Comparison of ENCODE assay signal across 8 mouse cellular contexts in the genomic region with DNA sequence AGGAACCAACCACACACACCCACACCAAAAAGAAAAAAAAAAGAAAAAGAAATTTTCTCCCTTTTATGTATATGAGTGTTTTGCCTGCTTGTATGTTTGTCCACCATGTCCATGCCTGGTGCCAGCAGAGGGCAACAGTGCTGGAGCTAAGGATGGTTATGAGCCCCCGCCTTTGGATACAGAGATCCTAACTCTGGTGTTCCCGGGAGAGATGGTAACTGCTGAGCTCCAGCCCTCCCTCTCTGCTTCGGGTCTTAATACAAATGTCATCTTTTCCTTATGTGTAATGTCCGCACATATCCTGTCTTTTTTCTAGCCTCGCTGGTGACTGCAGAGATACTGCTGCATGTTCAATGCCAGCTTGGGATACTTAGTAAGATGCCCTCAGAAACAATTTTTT. TPM values are rescaled to one million over a fixed set of nuclear protein-coding genes. Genes with fewer than 3 reads are reported as not detected.
A peak's percentile ranks its signal among the peaks of the same experiment; 100 is the strongest.
DNase-seq lines count a peak whose midpoint lies in the region; ATAC-seq lines count a peak whose summit lies in the region.

No protein-coding gene starts in this region.

- no peak for ATAC-seq in cerebellum, adult (ENCODE audit: insufficient number of reproducible peaks, low FRiP score, low TSS enrichment)
- no peak for ATAC-seq in limb, embryonic 12.5 days (ENCODE audit: insufficient number of reproducible peaks, insufficient read depth, low FRiP score, low TSS enrichment, low read depth)
- no peak for ATAC-seq in megakaryocyte-erythroid progenitor cell, adult 5-6 weeks (replicated peaks; ENCODE audit: low FRiP score, low TSS enrichment, poor library complexity, severe bottlenecking)

- DNase-seq in cerebellum, adult 11 months = peak; percentile 60
- DNase-seq in right cerebral cortex, adult 18-20 months = peak; percentile 47
- DNase-seq in right cerebral cortex, postnatal 4 days = no peak
- no peak for DNase-seq in adrenal gland, postnatal 14 days
- DNase-seq in lung, postnatal 10 days = no peak

- H3K9ac ChIP-seq in limb, embryonic 12.5 days (replicated peaks) = no peak overlapping the region

- peaks cover 15% of the 10 kb centered on the region; the same call in 1 of the 2 replicates for H3K4me1 ChIP-seq in limb, embryonic 12.5 days (replicated peaks)

- 13% methylated on average over 5 of the region's 5 CpGs for WGBS in limb, embryonic 12.5 days

- peaks cover 4% of the 10 kb centered on the region; the same call in 1 of the 2 replicates for H3K36me3 ChIP-seq in limb, embryonic 12.5 days

- H3K27me3 ChIP-seq in limb, embryonic 12.5 days = peaks cover 44% of the 10 kb centered on the region

- H3K9me3 ChIP-seq in limb, embryonic 12.5 days = no peaks in the 10 kb centered on the region

- peak overlapping the region; percentile 84 for H3K4me2 ChIP-seq in limb, embryonic 12.5 days

- peak overlapping the region; percentile 56 for H3K4me3 ChIP-seq in limb, embryonic 12.5 days (replicated peaks)

- H3K27ac ChIP-seq in limb, embryonic 12.5 days = peak overlapping the region; percentile 84

RNA-seq across cellular contexts. Expression of a gene that starts 1.1 kb away (rescaled TPM):
- polyA plus RNA-seq in limb, embryonic 12.5 days (2016; fragmentation: Nextera tagmentation; extraction: Ambion mirVana) = 6.4 and 6.5 TPM in 2 replicates
- 7.1 and 8.2 TPM in 2 replicates for total RNA-seq in adrenal gland, postnatal 14 days (2021)
- total RNA-seq in megakaryocyte-erythroid progenitor cell, adult 5-6 weeks (2014; fragmentation: Nextera tagmentation) = not detected in 2 replicates
- total RNA-seq in megakaryocyte-erythroid progenitor cell, adult 5-6 weeks (2017) = 0.23 and 2.0 TPM in 2 replicates

RNA-seq across cellular contexts. Expression of a gene that starts 2.8 kb away (rescaled TPM):
- not detected in 2 replicates for polyA plus RNA-seq in limb, embryonic 12.5 days (2016; fragmentation: Nextera tagmentation; extraction: Ambion mirVana)
- total RNA-seq in adrenal gland, postnatal 14 days (2021) = not detected in 2 replicates
- total RNA-seq in megakaryocyte-erythroid progenitor cell, adult 5-6 weeks (2014; fragmentation: Nextera tagmentation) = not detected in 2 replicates
- total RNA-seq in megakaryocyte-erythroid progenitor cell, adult 5-6 weeks (2017) = not detected in 2 replicates

RNA-seq across cellular contexts. Expression of a gene that starts 13.8 kb away (rescaled TPM):
- 44.4 and 47.5 TPM in 2 replicates for polyA plus RNA-seq in limb, embryonic 12.5 days (2016; fragmentation: Nextera tagmentation; extraction: Ambion mirVana)
- total RNA-seq in adrenal gland, postnatal 14 days (2021) = 35.9 and 38.6 TPM in 2 replicates
- 23.8 TPM in 2 replicates for total RNA-seq in megakaryocyte-erythroid progenitor cell, adult 5-6 weeks (2014; fragmentation: Nextera tagmentation)
- 12.3 and 12.7 TPM in 2 replicates for total RNA-seq in megakaryocyte-erythroid progenitor cell, adult 5-6 weeks (2017)

RNA-seq across cellular contexts. Expression of a gene that starts 33.3 kb away (rescaled TPM):
- 0.81 and 1.8 TPM in 2 replicates for polyA plus RNA-seq in limb, embryonic 12.5 days (2016; fragmentation: Nextera tagmentation; extraction: Ambion mirVana)
- total RNA-seq in adrenal gland, postnatal 14 days (2021) = 0.34 and 6.8 TPM in 2 replicates
- not detected in 2 replicates for total RNA-seq in megakaryocyte-erythroid progenitor cell, adult 5-6 weeks (2014; fragmentation: Nextera tagmentation)
- total RNA-seq in megakaryocyte-erythroid progenitor cell, adult 5-6 weeks (2017) = not detected in 2 replicates

RNA-seq across cellular contexts. Expression of a gene that starts 34.2 kb away (rescaled TPM):
- polyA plus RNA-seq in limb, embryonic 12.5 days (2016; fragmentation: Nextera tagmentation; extraction: Ambion mirVana) = 51.9 and 56.0 TPM in 2 replicates
- 83.7 and 84.3 TPM in 2 replicates for total RNA-seq in adrenal gland, postnatal 14 days (2021)
- 73.9 and 91.0 TPM in 2 replicates for total RNA-seq in megakaryocyte-erythroid progenitor cell, adult 5-6 weeks (2014; fragmentation: Nextera tagmentation)
- total RNA-seq in megakaryocyte-erythroid progenitor cell, adult 5-6 weeks (2017) = 35.3 and 52.2 TPM in 2 replicates

Comparison
In these comparisons a context has a peak if more than half of its experiments do, and no peak if none do; other contexts are left out.
1. DNase-seq: peak in cerebellum, adult 11 months (single experiment) and right cerebral cortex, adult 18-20 months (single experiment); none in right cerebral cortex, postnatal 4 days (single experiment), adrenal gland, postnatal 14 days (single experiment) and lung, postnatal 10 days (single experiment).